Mouse (Mus musculus) MEL (cell line): ENCODE measurements around the gene Slc4a10.

ENCODE experiments used
- CTCF ChIP-seq, 3 experiments: IDR thresholded peaks in 2 of 3; conservative IDR thresholded peaks in 1 of 3; 2 replicates each; pipeline ENCODE4 v1.5.1; 2011 to 2012; ENCODE audit warnings: low read length in 3 of 3, low read depth in 2 of 3, mild to moderate bottlenecking in 2 of 3, improper control_type of control experiment in 1 of 3, inconsistent platforms in 1 of 3, mixed read lengths in 1 of 3, moderate library complexity in 1 of 3; ENCODE audit not compliant: control insufficient read depth in 1 of 3, insufficient read depth in 1 of 3, poor library complexity in 1 of 3, severe bottlenecking in 1 of 3
- E2F4 ChIP-seq: IDR thresholded peaks from 2 replicates; pipeline ENCODE4 v1.6.1; 2011; ENCODE audit warnings: low read depth, low read length, improper control_type of control experiment, borderline replicate concordance
- MAFK ChIP-seq: IDR thresholded peaks from 2 replicates; pipeline ENCODE4 v1.6.1; 2011; ENCODE audit warnings: low read depth, mild to moderate bottlenecking, low read length, improper control_type of control experiment, borderline replicate concordance
- MEF2A ChIP-seq: IDR thresholded peaks from 2 replicates; pipeline ENCODE4 v1.6.1; 2014; ENCODE audit warnings: low read depth, mild to moderate bottlenecking, inconsistent platforms, low read length, improper control_type of control experiment; ENCODE audit not compliant: poor library complexity, insufficient replicate concordance, severe bottlenecking; ENCODE audit errors: extremely low read depth
- MYB ChIP-seq: IDR thresholded peaks from 2 replicates; pipeline ENCODE4 v1.6.1; 2011; ENCODE audit warnings: mild to moderate bottlenecking, low read depth, low read length, improper control_type of control experiment
- MYC ChIP-seq: IDR thresholded peaks from 2 replicates; pipeline ENCODE4 v1.6.1; 2011; ENCODE audit warnings: low read depth, mild to moderate bottlenecking, low read length, improper control_type of control experiment, moderate library complexity
- NELFE ChIP-seq: IDR thresholded peaks from 2 replicates; pipeline ENCODE4 v1.6.1; 2011; ENCODE audit warnings: low read depth, low read length, improper control_type of control experiment
- NRF1 ChIP-seq: IDR thresholded peaks from 2 replicates; pipeline ENCODE4 v1.6.1; 2014; ENCODE audit warnings: low read depth, mild to moderate bottlenecking, inconsistent platforms, low read length, improper control_type of control experiment, moderate library complexity; ENCODE audit not compliant: poor library complexity, insufficient read depth, severe bottlenecking
- POLR2A ChIP-seq, 2 experiments: IDR thresholded peaks; 2 replicates each; pipeline ENCODE4 v1.6.1; 2011 to 2012; ENCODE audit warnings: low read length in 2 of 2, mild to moderate bottlenecking in 2 of 2, control low read depth in 1 of 2, improper control_type of control experiment in 1 of 2, low read depth in 1 of 2, moderate library complexity in 1 of 2; ENCODE audit not compliant: control insufficient read depth in 1 of 2, insufficient read depth in 1 of 2, poor library complexity in 1 of 2
- RAD21 ChIP-seq: IDR thresholded peaks from 2 replicates; pipeline ENCODE4 v1.6.1; 2011; ENCODE audit warnings: mild to moderate bottlenecking, low read depth, low read length, improper control_type of control experiment
- ZKSCAN1 ChIP-seq: IDR thresholded peaks from 2 replicates; pipeline ENCODE4 v1.6.1; 2012; ENCODE audit warnings: low read depth, mild to moderate bottlenecking, inconsistent platforms, low read length, improper control_type of control experiment, moderate library complexity

DNA sequence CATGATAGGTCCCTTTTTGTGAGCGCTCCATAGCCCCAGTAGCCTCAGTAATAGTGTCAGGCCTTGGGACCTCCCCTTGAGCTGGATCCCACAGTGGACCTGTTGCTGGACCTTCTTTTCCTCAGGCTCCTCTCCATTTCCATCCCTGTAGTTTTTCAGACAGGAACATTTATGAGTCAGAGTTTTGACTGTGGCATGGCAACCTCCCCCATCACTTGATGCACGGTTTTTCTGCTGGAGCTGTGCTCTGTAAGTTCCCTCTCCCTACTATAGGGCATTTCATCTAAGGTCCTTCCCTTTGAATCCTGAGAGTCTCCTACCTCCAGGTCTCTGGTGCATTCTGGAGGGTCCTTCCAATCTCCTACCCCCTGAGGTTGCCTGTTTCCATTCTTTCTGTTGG, 83.7 kb downstream of the Slc4a10 start:
- TF ChIP-seq CTCF (IDR thresholded peaks at IDR 0.05 in 2 of 3, conservative IDR thresholded peaks at IDR 0.05 in 1 of 3; ENCODE audit: control insufficient read depth in 1 of 3, insufficient read depth in 1 of 3, low read depth in 2 of 3, low read length in 3 of 3, poor library complexity in 1 of 3, severe bottlenecking in 1 of 3) (no peak), MYB (no peak), POLR2A (IDR thresholded peaks at IDR 0.05; ENCODE audit: control insufficient read depth in 1 of 2, insufficient read depth in 1 of 2, low read depth in 1 of 2, low read length in 2 of 2, poor library complexity in 1 of 2) (no peak), NRF1 (no peak), RAD21 (no peak), NELFE (no peak), E2F4 (no peak), MAFK (no peak), ZKSCAN1 (no peak), MYC (no peak), MEF2A (no peak)
